Mouse (Mus musculus): ENCODE results near the gene Cry1. TPM values are rescaled to one million over a fixed set of nuclear protein-coding genes. Genes with fewer than 3 reads are reported as not detected.
A peak's percentile ranks its signal among the peaks of the same experiment; 100 is the strongest.

Cry1 gene
- polyA plus RNA-seq, 1 experiment from 2014 or later: 33.2 TPM

- H3K9me3 ChIP-seq (ENCODE audit: control insufficient read depth, low read length): no peaks in the 10 kb centered on the region
- H3K27ac ChIP-seq (ENCODE audit: low read depth, low read length): no peak overlapping the region
- 48% methylated on average over 9 of the region's 9 CpGs for WGBS
- no peaks in the 10 kb centered on the region for H3K27me3 ChIP-seq (ENCODE audit: control insufficient read depth, insufficient read depth, low read length)
- H3K36me3 ChIP-seq (ENCODE audit: control insufficient read depth, insufficient read depth, low read length): peaks cover 29% of the 10 kb centered on the region
- no peaks in the 10 kb centered on the region for H3K4me1 ChIP-seq (ENCODE audit: control insufficient read depth, insufficient read depth, low read length)
- no peak overlapping the region for H3K9ac ChIP-seq (ENCODE audit: low read depth, low read length)
- no peak overlapping the region for H3K4me3 ChIP-seq (ENCODE audit: low read length)
- ATAC-seq (ENCODE audit: low FRiP score, low TSS enrichment): 0 out of 2 replicates have a peak, but pooled peaks have one; percentile 52
- no peak overlapping the region for H3K4me2 ChIP-seq (replicated peaks; ENCODE audit: low read depth, low read length)
Measured at GRCm38 (mm10) chr10:85141465-85141864, 43.4 kb downstream of the Cry1 start.

- ATAC-seq (ENCODE audit: low FRiP score, low TSS enrichment): no peak
- H3K36me3 ChIP-seq (ENCODE audit: control insufficient read depth, insufficient read depth, low read length): peaks cover 4% of the 10 kb centered on the region
- no peaks in the 10 kb centered on the region for H3K27me3 ChIP-seq (ENCODE audit: control insufficient read depth, insufficient read depth, low read length)
- H3K4me3 ChIP-seq (ENCODE audit: low read length): no peak overlapping the region
- H3K4me1 ChIP-seq (ENCODE audit: control insufficient read depth, insufficient read depth, low read length): no peaks in the 10 kb centered on the region
- H3K9ac ChIP-seq (ENCODE audit: low read depth, low read length): no peak overlapping the region
- H3K4me2 ChIP-seq (replicated peaks; ENCODE audit: low read depth, low read length): no peak overlapping the region
- no peaks in the 10 kb centered on the region for H3K9me3 ChIP-seq (ENCODE audit: control insufficient read depth, low read length)
- no peak overlapping the region for H3K27ac ChIP-seq (ENCODE audit: low read depth, low read length)
- 85% methylated on average over 6 of the region's 6 CpGs for WGBS
Measured at GRCm38 (mm10) chr10:85136573-85136972, 48.3 kb downstream of the Cry1 start.

- Histone ChIP-seq H3K4me3 (ENCODE audit: low read length) (peak overlapping the region; percentile 68), H3K9me3 (ENCODE audit: control insufficient read depth, low read length) (no peaks in the 10 kb centered on the region), H3K9ac (ENCODE audit: low read depth, low read length) (0 out of 2 replicates have a peak overlapping the region, but pooled peaks have one; percentile 13), H3K36me3 (ENCODE audit: control insufficient read depth, insufficient read depth, low read length) (peaks cover 4% of the 10 kb centered on the region), H3K27me3 (ENCODE audit: control insufficient read depth, insufficient read depth, low read length) (no peaks in the 10 kb centered on the region), H3K4me2 (replicated peaks; ENCODE audit: low read depth, low read length) (peak overlapping the region; percentile 59), H3K27ac (ENCODE audit: low read depth, low read length) (no peak overlapping the region), H3K4me1 (ENCODE audit: control insufficient read depth, insufficient read depth, low read length) (peaks cover 13% of the 10 kb centered on the region; the same call in 1 of the 2 replicates)
- peak; percentile 21; the same call in 1 of the 2 replicates for ATAC-seq (ENCODE audit: low FRiP score, low TSS enrichment)
- 19% methylated on average over 7 of the region's 7 CpGs for WGBS
Measured at GRCm38 (mm10) chr10:85128453-85128852, 56.4 kb downstream of the Cry1 start.

GRCm38 (mm10) chr10:85127395-85128287, 57.2 kb downstream of the Cry1 start, which contains the start of gene Mterf2:
Gene Mterf2 (minus strand): TSS chr10:85128027.
- no peak within 1 kb of the TSS for H3K27ac ChIP-seq (ENCODE audit: low read depth, low read length)
- peaks cover 13% of the 10 kb centered on the region; the same call in 1 of the 2 replicates for H3K4me1 ChIP-seq (ENCODE audit: control insufficient read depth, insufficient read depth, low read length)
- peak within 1 kb of the TSS; percentile 68 for H3K4me3 ChIP-seq (ENCODE audit: low read length)
- no peaks in the 10 kb centered on the region for H3K27me3 ChIP-seq (ENCODE audit: control insufficient read depth, insufficient read depth, low read length)
- no peaks in the 10 kb centered on the region; the same call in 1 of the 2 replicates for H3K36me3 ChIP-seq (ENCODE audit: control insufficient read depth, insufficient read depth, low read length)
- H3K4me2 ChIP-seq (replicated peaks; ENCODE audit: low read depth, low read length): peak within 1 kb of the TSS; percentile 59
- peak; percentile 100 for ATAC-seq (ENCODE audit: low FRiP score, low TSS enrichment)
- peak within 1 kb of the TSS; percentile 74 for H3K9ac ChIP-seq (ENCODE audit: low read depth, low read length)
- H3K9me3 ChIP-seq (ENCODE audit: control insufficient read depth, low read length): no peaks in the 10 kb centered on the region
- WGBS: 5% methylated on average over 20 of the region's 20 CpGs

- H3K36me3 ChIP-seq (ENCODE audit: control insufficient read depth, insufficient read depth, low read length): peaks cover 17% of the 10 kb centered on the region; the same call in 1 of the 2 replicates
- no peaks in the 10 kb centered on the region for H3K9me3 ChIP-seq (ENCODE audit: control insufficient read depth, low read length)
- no peak for ATAC-seq (ENCODE audit: low FRiP score, low TSS enrichment)
- no peak overlapping the region for H3K4me2 ChIP-seq (replicated peaks; ENCODE audit: low read depth, low read length)
- H3K27me3 ChIP-seq (ENCODE audit: control insufficient read depth, insufficient read depth, low read length): no peaks in the 10 kb centered on the region
- H3K4me1 ChIP-seq (ENCODE audit: control insufficient read depth, insufficient read depth, low read length): peaks cover 13% of the 10 kb centered on the region; the same call in 1 of the 2 replicates
- WGBS: 88% methylated on average over 13 of the region's 13 CpGs
- no peak overlapping the region for H3K27ac ChIP-seq (ENCODE audit: low read depth, low read length)
- H3K9ac ChIP-seq (ENCODE audit: low read depth, low read length): no peak overlapping the region
- H3K4me3 ChIP-seq (ENCODE audit: low read length): no peak overlapping the region
Measured at GRCm38 (mm10) chr10:85125184-85125583, 59.7 kb downstream of the Cry1 start.

- 85% methylated on average over 4 of the region's 4 CpGs for WGBS
- Histone ChIP-seq H3K36me3 (ENCODE audit: control insufficient read depth, insufficient read depth, low read length) (peaks cover 20% of the 10 kb centered on the region), H3K4me1 (ENCODE audit: control insufficient read depth, insufficient read depth, low read length) (no peaks in the 10 kb centered on the region), H3K4me2 (replicated peaks; ENCODE audit: low read depth, low read length) (no peak overlapping the region), H3K27me3 (ENCODE audit: control insufficient read depth, insufficient read depth, low read length) (no peaks in the 10 kb centered on the region), H3K4me3 (ENCODE audit: low read length) (no peak overlapping the region), H3K9me3 (ENCODE audit: control insufficient read depth, low read length) (no peaks in the 10 kb centered on the region), H3K27ac (ENCODE audit: low read depth, low read length) (no peak overlapping the region), H3K9ac (ENCODE audit: low read depth, low read length) (no peak overlapping the region)
- no peak for ATAC-seq (ENCODE audit: low FRiP score, low TSS enrichment)
Measured at GRCm38 (mm10) chr10:85114409-85114808, 70.5 kb downstream of the Cry1 start.

GRCm38 (mm10) chr10:85103085-85103885, 81.6 kb downstream of the Cry1 start:
- H3K4me3 ChIP-seq (ENCODE audit: low read length): peak overlapping the region; percentile 95
- 0 out of 2 replicates have a peak, but pooled peaks cover 3% of the 10 kb centered on the region for H3K4me1 ChIP-seq (ENCODE audit: control insufficient read depth, insufficient read depth, low read length)
- H3K36me3 ChIP-seq (ENCODE audit: control insufficient read depth, insufficient read depth, low read length): no peaks in the 10 kb centered on the region
- peak overlapping the region; percentile 82 for H3K27ac ChIP-seq (ENCODE audit: low read depth, low read length)
- peak overlapping the region; percentile 92 for H3K9ac ChIP-seq (ENCODE audit: low read depth, low read length)
- no peak; the same call in none of the 2 replicates for ATAC-seq (ENCODE audit: low FRiP score, low TSS enrichment)
- under 1% methylated on average over 34 of the region's 34 CpGs for WGBS
- H3K27me3 ChIP-seq (ENCODE audit: control insufficient read depth, insufficient read depth, low read length): no peaks in the 10 kb centered on the region
- no peaks in the 10 kb centered on the region for H3K9me3 ChIP-seq (ENCODE audit: control insufficient read depth, low read length)
- peak overlapping the region; percentile 70 for H3K4me2 ChIP-seq (replicated peaks; ENCODE audit: low read depth, low read length)

- H3K36me3 ChIP-seq (ENCODE audit: control insufficient read depth, insufficient read depth, low read length): no peaks in the 10 kb centered on the region
- WGBS: under 1% methylated on average over 66 of the region's 96 CpGs
- peak; percentile 98 for ATAC-seq (ENCODE audit: low FRiP score, low TSS enrichment)
Measured at GRCm38 (mm10) chr10:85102247-85103084, 82.4 kb downstream of the Cry1 start, which contains the start of the genes Fhl4 and Tmem263. Gene Fhl4 (minus strand): TSS chr10:85102495. Gene Tmem263 (plus strand): TSS chr10:85102627.

More at GRCm38 (mm10) chr10:85102247-85103084, 82.4 kb downstream of the Cry1 start, which contains the start of the genes Fhl4 and Tmem263:
- peak within 1 kb of the TSS; percentile 82 for H3K27ac ChIP-seq (ENCODE audit: low read depth, low read length)
- H3K4me3 ChIP-seq (ENCODE audit: low read length): peak within 1 kb of the TSS; percentile 95
- H3K27me3 ChIP-seq (ENCODE audit: control insufficient read depth, insufficient read depth, low read length): no peaks in the 10 kb centered on the region
- 0 out of 2 replicates have a peak, but pooled peaks cover 3% of the 10 kb centered on the region for H3K4me1 ChIP-seq (ENCODE audit: control insufficient read depth, insufficient read depth, low read length)
- no peaks in the 10 kb centered on the region for H3K9me3 ChIP-seq (ENCODE audit: control insufficient read depth, low read length)
- H3K4me2 ChIP-seq (replicated peaks; ENCODE audit: low read depth, low read length): peak within 1 kb of the TSS; percentile 70
- H3K9ac ChIP-seq (ENCODE audit: low read depth, low read length): peak within 1 kb of the TSS; percentile 92
